Mouse (Mus musculus) cerebellum, adult 18-20 months (tissue): Measurements from ENCODE around the gene Nckap1.

ENCODE experiments used
- DNase-seq, 2 experiments: peaks; one replicate each; pipeline ENCODE4 v3.0.0; 2021

The Nckap1 gene

DNA sequence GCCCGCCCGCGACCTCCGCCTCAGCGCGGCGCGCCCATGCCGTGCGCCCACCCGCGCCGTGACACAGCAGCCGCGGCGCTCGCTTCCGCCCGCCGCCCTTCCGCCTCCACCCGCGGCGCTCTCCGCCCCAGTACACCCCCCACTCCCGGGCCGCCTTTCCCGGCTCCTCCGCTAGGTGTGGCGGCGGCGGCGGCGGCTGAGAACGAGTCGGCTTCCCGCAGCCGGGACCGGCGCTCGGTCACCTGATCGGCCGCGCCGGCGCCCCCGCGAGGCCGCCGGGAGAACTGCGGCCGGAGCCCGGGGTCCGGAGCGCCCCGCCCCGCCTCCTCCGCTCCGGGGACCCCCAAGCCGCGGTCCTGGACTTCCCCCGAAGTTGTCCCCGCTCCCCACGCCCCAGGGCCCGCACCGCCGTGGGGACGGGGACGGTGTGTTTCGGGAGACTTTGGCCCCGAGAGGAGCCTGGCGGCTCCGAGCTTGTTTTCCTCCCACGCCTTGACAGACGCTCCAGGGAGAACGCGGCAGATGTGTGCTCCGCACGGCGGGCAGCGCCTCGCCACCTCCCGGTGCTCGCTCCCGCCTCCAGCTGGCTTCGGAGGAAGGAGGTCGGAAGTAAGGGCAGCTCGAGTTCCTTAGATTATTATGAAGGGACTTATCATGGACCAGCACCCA lies at the start of gene Nckap1:
Gene Nckap1, minus strand, starts transcription at position 338 of the 669 bp plus-strand sequence.
- DNase-seq = peak; percentile 89 to 96

DNA sequence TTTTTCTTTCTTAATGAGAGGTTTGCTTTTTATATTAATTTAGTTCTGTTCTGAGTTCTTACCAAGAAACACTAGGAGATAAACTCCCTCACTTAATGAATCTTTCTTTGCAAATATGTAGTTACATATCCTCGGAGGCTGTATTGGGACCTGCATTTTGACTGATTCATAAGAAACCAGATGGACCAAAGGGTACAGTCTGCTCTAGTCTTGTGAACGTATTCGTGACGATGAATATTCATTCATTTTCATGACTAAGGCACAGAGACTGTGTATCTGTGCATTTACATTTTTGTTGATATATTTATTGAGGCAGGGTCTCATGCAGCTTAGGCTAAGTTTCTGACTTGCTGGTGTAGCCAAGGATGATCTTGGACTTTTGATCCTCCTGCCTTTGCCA lies 43.3 kb upstream of the Nckap1 start:
- DNase-seq = no peak

DNA sequence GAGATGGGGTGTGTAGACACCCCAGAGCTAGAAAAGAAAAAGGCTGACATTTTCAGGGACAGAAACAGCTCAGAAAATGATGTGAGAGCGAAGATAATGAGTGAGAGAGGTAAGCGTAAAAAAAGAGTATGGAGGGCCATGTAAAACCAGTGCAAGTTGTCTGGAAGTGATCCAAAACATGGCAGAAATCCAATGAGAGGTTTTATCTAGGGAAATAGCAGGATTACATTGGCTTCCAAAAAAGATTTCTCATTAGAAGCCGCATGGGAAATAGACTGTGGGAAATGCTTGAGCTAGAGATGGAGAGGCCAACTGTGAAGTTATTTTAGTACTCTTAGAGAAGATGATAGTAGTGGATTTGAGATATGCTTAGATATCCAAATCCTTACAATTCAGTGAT lies 40.7 kb upstream of the Nckap1 start:
- DNase-seq = no peak

GRCm38 (mm10) chr2:80618991-80619390 lies 37.8 kb upstream of the Nckap1 start:
- DNase-seq = no peak

DNA sequence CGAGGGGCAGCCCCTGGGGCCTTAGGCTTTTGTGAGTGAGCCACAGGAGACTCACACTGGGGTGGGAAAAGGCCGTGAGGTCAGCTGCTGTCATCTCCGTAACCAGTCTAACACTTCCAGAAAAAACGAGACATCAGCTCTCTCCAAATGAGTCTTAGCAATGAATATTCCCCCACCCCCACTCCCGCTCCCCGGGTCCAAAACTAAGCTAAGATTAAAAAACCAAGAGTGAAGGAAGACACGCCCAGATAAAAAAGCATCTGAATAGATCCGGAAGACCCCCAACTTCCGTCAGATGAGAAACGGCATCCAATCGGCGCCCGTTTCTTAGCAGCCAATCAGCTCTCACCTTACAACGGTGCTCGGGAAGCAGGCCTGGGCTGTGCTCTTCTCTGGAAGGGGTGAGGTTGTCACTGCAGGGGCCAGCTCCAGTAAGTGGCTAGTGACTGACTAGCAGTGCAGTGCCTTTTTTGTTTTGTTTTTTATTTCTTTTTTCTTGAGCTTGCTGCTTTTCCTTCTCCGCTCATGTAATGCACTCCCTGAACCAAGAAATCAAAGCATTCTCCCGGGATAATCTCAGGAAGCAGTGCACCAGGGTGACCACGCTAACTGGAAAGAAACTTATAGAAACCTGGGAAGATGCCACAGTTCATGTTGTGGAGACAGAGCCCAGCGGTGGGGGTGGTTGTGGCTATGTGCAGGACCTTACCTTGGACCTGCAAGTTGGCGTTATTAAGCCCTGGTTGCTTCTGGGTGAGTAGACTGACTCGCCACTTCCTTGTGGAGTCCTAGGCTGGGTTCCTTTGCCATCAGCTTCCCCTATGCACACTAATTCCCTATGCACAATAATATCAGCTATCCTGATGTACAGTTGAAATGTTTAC lies 35.9 kb upstream of the Nckap1 start, which contains the start of the genes Dusp19 and Nup35:
Gene Dusp19, plus strand, starts transcription at position 192 of the 884 bp plus-strand sequence.
Gene Nup35, plus strand, starts transcription at position 383 of the 884 bp plus-strand sequence.
- peak; percentile 96 for DNase-seq

GRCm38 (mm10) chr2:80612796-80613195 lies 31.6 kb upstream of the Nckap1 start:
- DNase-seq = peak; percentile 12 to 15

GRCm38 (mm10) chr2:80612286-80612685 lies 31.1 kb upstream of the Nckap1 start:
- DNase-seq = no peak

DNA sequence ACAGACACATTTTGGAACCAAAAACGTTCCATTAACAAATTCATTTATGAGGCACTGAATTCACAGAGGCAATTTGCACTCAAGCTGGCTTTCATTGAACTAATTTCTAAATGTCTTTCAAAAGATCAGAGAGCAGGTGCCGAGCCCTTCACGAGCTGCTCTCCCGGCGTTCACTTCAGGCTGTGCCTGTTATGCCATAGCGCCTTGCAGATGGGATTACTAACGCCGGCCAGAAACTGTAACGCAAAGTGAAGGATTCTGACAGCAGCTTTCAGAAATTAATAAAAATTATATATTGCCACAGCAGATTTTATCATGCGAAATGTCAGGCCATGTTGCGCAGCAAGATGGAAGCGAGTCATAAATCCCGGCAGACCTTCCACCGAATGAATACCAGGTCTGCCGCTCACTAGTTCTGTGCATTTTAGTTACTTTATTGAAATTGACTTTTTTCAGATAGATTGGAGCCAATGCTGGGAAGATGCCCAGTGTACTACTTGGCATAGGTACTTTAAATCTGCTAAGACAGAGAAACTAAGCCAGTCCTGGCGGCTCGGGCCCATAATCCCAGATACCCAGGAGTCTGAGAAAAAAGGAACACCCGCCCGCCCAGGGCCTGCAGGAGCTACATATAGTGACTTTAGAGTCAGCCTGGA lies 22.7 kb upstream of the Nckap1 start:
- peak; percentile 7 to 17 for DNase-seq

DNA sequence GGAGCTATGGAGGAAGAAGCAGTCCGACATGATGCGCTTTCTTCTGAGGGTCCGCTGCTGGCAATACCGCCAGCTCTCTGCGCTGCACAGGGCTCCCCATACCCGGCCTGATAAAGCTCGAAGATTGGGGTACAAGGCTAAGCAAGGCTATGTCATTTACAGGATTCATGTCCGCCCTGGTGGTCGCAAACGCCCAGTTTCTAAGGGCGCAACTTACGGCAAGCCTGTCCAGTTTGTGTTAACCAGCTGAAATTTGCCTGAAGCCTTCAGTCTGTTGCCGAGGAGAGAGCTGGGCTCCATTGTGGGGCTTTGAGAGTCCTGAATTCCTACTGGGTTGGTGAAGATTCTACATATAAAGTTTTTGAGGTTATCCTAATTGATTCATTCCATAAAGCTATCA lies 21.6 kb upstream of the Nckap1 start:
- DNase-seq = no peak

DNA sequence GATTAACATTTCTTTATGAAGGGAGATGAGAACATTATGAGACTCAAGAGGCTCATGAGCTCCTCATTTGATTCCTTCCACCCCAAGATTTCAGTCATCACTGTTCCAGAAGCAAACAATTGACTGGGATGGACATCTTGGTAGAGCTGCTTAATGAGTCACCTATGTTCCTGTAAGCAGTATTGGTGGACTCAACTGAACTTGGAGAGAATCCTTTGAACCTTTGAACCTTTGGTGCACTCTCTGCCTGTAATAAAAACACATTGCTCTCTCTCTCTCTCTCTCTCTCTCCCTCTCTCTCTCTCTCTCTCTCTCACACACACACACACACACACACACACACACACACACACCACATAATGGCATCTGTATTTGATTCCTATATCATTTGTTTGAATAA lies 19.4 kb upstream of the Nckap1 start:
- no peak for DNase-seq

GRCm38 (mm10) chr2:80599850-80600249 lies 18.7 kb upstream of the Nckap1 start:
- DNase-seq = no peak

GRCm38 (mm10) chr2:80596960-80597359 lies 15.8 kb upstream of the Nckap1 start:
- no peak for DNase-seq

- DNase-seq = no peak
These were observed 13.2 kb upstream of the Nckap1 start for GRCm38 (mm10) chr2:80594215-80594918.

DNA sequence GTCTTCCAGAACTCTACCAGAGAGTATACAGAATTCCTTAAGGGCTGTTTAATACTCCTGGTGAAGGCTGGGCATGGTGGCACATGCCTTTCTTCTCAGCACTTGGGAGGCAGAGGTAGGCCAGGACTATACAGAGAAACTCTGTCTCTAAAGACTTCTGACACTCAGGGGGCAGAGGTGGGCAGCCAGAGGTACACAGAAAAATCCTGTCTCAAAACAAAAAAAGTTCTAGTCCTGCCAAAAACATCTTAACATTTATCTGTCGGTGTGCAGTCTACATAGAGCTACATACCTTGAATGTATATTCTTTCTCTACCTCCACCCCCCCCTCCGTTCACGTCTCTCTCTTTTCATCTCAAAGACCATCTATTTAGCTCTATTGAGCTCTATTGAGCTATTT lies 1.2 kb upstream of the Nckap1 start:
- DNase-seq = no peak

- DNase-seq = peak; percentile 38 to 77
These were observed 744 bp downstream of the Nckap1 start for GRCm38 (mm10) chr2:80580311-80580961.

DNA sequence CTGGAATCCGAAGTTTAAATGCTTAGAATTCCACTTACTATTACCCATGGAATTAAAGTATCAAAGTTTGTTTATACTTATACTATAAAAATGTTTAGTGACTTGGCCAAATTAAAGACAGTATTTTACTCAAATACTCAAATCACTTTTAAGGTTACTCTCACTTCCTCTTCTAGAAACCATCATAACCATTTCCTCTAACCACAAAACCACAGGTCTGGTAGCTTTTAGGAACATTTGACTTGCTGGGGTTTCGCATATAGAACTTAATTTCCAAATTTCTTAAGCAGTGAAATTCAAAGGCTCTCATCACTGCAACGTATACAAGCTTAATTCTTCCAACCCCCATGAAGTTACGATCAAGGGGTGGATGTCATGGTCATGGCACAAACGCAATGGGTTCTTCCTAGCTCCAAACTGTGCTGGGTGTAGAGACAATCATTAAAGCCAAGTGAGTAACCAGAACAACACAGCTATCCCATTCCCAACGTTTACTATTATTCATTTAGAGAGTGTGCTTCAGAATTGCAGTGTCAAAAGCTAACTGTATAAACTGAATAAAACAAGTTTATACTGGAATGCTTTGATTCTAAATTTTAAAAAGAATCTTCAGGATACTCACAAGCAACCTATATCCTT lies 1.8 kb downstream of the Nckap1 start:
- DNase-seq = no peak

DNA sequence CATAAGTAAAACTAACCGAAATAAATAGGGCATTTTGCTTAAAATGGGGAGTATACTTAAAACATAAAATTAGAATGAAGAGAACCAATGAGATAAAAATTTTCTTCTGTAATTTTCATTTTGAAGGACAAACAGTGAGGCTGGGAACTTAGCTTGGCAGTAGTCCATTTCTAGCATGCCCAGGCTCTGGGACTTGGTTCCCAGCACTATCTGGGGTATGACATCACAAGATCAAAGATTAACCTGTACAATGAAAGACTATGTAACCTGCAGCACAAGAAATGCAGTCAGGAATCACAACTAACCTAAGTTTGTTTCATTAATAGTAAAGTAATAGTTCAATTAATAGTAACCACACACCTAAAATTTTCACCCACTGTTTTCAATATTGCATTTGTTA lies 3.9 kb downstream of the Nckap1 start:
- DNase-seq = no peak

DNA sequence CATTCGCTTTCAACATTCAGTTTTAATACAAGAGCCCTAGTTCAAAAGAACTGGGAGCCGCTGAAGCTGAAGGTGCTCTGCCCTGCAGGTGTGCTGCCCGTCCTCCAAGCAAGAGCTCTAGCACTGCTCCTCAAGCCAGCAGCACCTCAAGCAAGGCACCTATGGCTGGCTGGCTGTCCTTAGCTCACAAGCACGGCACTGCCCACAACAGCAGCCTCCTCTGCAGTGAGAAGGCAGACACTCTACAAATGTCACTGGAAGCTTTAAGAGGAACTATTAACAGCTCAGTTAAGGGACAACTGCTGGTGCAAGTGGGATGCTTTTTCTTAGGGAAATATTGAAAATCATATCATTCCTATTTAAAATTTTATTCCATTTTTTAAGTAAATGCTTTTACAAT lies 10.5 kb downstream of the Nckap1 start:
- peak in 1 of 2 experiments; percentile 16 for DNase-seq

GRCm38 (mm10) chr2:80567411-80567810 lies 13.8 kb downstream of the Nckap1 start:
- peak; percentile 42 to 50 for DNase-seq

DNA sequence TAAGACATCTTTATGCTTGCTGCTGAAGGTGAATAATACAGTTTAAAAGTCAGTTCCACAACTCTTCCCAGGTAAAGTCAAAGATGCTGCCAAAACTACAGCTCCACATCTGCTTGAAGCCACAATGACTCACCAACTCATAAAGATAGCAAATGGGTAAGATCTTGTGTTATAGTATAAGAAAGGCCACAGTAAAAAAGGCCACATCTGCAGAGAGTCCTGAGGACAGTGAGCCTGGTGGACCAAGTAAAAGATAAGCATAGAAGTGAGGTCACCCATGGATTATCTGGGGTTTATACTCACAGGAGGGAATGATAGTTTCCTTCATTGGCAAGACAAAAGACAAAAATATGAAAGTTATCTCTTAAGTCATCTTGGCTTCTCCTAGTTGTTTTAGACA lies 18.9 kb downstream of the Nckap1 start:
- DNase-seq = no peak

- no peak for DNase-seq
These were observed 19.7 kb downstream of the Nckap1 start for GRCm38 (mm10) chr2:80561478-80561877.

DNA sequence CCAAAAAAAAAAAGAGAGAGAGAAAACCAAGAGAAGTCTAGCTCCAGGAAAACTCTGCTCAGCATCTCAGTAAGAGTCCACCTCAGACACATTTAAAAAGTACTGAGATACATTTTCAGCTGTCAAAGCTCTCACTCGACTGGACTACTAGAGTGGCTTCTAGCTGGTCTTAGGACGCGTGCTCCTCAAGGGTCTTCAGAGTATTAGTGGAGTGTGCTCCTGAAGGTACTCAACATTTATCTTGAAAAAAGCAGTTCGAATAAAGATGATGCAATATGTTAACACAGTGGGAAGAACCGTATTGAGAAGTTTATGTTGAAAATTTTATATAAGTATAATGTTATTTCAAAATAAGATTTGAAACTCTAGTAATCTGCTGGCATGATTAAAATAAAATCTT lies 20.4 kb downstream of the Nckap1 start:
- no peak for DNase-seq
